Mouse (Mus musculus): Measurements from ENCODE around the gene Mgst2. TPM values are rescaled to one million over a fixed set of nuclear protein-coding genes. Genes with fewer than 3 reads are reported as not detected.

Mgst2 gene
- total RNA-seq, 2 experiments from 2014 or later, result 102 to 181 TPM

GRCm38 (mm10) chr3:51700731-51701280 lies 40.6 kb downstream of the Mgst2 start:
- no peak for DNase-seq (ENCODE audit: low spot score in 2 of 2)

GRCm38 (mm10) chr3:51701281-51701751 lies 41.2 kb downstream of the Mgst2 start:
- peak; percentile 62 to 65 for DNase-seq (ENCODE audit: low spot score in 2 of 2)

DNA sequence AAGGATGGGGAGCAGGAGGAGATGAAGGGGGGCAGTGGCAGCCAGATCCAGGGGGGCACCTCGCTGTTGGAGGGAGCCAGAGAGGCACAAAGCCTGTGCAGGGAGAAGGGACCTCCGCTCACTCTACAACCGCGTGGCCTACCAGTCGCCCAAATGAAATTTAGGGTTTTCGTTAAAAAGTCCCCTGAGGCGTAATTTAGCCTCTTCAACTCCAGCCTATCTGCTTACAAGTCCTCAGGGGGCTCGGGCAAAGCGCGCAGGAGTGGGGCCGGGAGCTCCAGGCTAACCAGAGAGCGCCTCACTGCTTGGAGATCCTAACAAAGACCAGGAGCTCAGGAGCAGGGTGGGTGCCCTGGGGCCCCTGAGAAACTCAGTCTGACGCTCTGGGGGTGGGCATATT lies 41.8 kb downstream of the Mgst2 start:
- no peak for DNase-seq (ENCODE audit: low spot score in 2 of 2)

DNA sequence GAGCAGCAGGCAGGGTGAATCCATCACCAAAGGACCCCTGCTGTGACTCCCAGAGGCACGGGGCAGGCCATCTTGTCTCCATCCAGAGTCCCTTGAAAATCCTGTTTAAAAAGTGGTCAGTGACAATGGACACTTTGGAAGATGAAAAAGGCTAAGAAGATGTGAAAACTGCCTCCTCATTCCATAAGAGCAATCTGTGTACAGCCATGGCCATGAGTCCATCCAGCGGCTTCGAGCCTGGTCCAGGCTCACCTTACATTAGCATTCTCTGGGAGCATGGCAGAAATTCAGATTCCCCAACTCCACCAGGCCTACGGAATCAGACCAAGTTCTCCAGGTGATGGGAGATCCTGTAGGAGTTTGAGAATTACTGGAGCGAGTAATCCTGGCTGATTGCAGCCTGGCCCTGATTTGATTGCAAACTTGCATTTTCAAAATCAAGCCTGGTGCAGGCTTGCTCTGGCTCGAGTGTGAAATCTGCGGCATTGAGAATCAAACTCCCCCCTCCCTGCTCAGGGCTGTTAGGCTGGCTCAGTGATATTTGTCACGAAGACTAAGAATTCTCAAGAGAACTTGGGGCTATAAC lies 42.6 kb downstream of the Mgst2 start:
- no peak for DNase-seq (ENCODE audit: low spot score in 2 of 2)

DNA sequence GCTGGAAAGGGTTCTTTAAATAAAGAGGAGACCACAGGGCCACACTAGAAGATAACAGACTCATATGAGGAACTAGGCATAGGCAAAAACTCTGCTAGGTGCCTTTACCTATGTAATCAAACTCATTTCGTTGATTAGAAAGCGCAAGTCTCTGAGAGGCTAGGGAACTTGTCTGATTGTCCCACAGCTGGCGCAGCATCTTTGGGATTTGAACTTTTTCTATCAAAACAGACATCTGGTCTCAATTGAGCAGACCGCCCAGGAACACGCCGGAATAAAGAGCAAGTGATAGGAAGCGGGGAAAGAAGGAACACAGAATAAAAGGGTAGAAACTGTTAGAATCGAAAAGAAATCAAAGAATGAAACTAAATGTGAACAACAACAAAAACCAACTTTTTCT lies 43.3 kb downstream of the Mgst2 start:
- DNase-seq (ENCODE audit: low spot score in 2 of 2), result no peak

DNA sequence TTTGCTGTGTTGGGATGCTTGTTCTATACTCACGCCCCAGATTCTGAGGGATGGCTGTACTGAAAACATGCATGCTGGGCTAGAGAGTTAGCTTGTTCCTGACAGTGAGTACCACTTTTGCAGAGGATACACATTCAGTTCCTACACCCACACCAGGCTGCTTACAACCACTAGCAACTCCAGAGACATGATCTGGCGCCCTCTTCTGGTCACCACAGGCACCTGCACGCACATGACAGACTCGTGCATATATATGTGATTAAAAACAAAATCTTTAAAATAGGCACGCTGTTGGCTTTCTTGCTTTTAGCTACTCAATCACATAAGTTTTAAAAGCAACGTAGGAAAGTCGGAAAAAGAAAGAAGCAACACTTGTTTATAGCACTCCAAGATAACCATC lies 45.1 kb downstream of the Mgst2 start:
- DNase-seq (ENCODE audit: low spot score in 2 of 2), result no peak

GRCm38 (mm10) chr3:51708375-51708745 lies 48.2 kb downstream of the Mgst2 start:
- no peak for DNase-seq (ENCODE audit: low spot score in 2 of 2)

- peak; percentile 61 to 79 for DNase-seq (ENCODE audit: low spot score in 2 of 2)
Measured at GRCm38 (mm10) chr3:51708746-51709411, 48.7 kb downstream of the Mgst2 start.

- DNase-seq (ENCODE audit: low spot score in 2 of 2), result no peak
Measured at GRCm38 (mm10) chr3:51712382-51712781, 52.2 kb downstream of the Mgst2 start.

- DNase-seq (ENCODE audit: low spot score in 2 of 2), result no peak
Measured at GRCm38 (mm10) chr3:51713233-51713632, 53.1 kb downstream of the Mgst2 start.

DNA sequence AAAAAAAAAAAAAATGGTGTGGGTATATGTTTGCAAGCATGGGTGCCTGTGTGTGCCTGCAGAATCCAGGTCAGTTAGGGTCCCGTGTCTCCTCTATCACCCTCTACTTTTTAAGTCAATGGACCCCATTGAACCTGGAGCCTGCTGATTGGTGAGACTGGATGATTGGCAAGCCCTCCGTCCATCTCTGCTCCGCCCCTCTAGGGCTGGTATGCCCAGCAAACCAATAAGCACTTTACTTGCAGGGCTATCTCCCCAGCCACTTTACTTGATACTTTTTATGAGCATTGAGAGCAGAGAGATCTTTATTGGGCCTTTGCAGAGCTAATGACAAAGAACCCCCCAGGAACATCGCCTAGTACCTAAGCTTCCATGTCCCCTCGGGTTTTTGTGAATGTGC lies 54.3 kb downstream of the Mgst2 start:
- no peak for DNase-seq (ENCODE audit: low spot score in 2 of 2)

- no peak for DNase-seq (ENCODE audit: low spot score in 2 of 2)
Measured at GRCm38 (mm10) chr3:51717455-51717854, 57.3 kb downstream of the Mgst2 start.

- DNase-seq (ENCODE audit: low spot score in 2 of 2), result no peak
Measured at GRCm38 (mm10) chr3:51717909-51718308, 57.7 kb downstream of the Mgst2 start.

- no peak for DNase-seq (ENCODE audit: low spot score in 2 of 2)
Measured at GRCm38 (mm10) chr3:51719373-51719772, 59.2 kb downstream of the Mgst2 start.

DNA sequence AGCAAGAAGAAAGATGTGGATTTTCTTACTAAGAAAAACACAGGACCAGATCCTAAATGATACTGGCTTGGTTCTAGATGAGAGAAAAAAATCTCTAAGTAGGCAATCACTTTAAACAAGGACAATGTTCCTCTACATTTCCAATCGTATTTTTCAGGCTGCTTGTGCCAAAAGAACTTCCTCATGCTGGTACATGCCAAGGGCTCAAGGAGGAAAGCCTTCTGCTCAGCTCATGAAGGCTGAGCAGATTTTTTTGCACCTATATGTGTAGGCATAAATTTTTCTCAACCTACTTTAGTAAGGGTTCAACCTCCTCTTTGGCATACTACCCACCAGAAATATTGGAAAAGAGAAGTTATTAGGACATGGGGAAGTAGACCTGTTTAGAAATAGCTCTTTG lies 59.8 kb downstream of the Mgst2 start:
- no peak for DNase-seq (ENCODE audit: low spot score in 2 of 2)

- no peak for DNase-seq (ENCODE audit: low spot score in 2 of 2)
Measured at GRCm38 (mm10) chr3:51726257-51726656, 66.1 kb downstream of the Mgst2 start.

- DNase-seq (ENCODE audit: low spot score in 2 of 2), result no peak
Measured at GRCm38 (mm10) chr3:51727487-51727886, 67.3 kb downstream of the Mgst2 start.

GRCm38 (mm10) chr3:51727968-51728367 lies 67.8 kb downstream of the Mgst2 start:
- no peak for DNase-seq (ENCODE audit: low spot score in 2 of 2)

- DNase-seq (ENCODE audit: low spot score in 2 of 2), result no peak
Measured at GRCm38 (mm10) chr3:51728456-51728855, 68.3 kb downstream of the Mgst2 start.

GRCm38 (mm10) chr3:51729109-51729918 lies 69.2 kb downstream of the Mgst2 start:
- no peak for DNase-seq (ENCODE audit: low spot score in 2 of 2)

DNA sequence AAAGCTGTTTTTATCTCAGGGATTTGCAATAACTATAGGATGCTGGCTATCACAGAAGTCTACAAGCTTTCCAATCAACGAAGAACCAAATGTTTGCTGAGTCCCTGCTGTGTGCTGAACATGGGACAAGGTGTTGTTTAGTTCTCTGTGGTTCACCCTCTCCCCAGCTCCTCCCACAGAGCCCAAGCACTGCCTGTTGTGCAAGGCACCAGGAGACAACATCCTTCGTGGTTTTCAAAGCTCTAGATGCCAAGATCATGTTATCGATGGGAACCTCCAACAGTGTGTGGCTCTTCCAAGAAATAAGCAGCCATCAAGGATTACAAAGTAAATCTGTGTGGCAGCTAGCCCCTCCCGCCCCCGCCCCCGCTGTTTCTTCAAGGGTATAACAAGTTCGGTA lies 70.5 kb downstream of the Mgst2 start:
- no peak for DNase-seq (ENCODE audit: low spot score in 2 of 2)
